Mouse (Mus musculus): Measurements from ENCODE around the gene Cct4.

Gene Cct4

GRCm38 (mm10) chr11:23047663-23048582 lies 57.6 kb downstream of the Cct4 start:
- CTCF ChIA-PET: interaction anchor here in 3 of 4 experiments (0.5 to 1.6 kb wide), 5 partner anchors 28 to 386 kb away, joined by 3 to 8 read pairs (median 3); no protein-coding TSS in a partner anchor

GRCm38 (mm10) chr11:23049642-23050041 lies 59.3 kb downstream of the Cct4 start:
- CTCF ChIA-PET: interaction anchor here in 1 of 4 experiments (0.6 kb wide), 1 partner anchor 45 kb away, joined by 16 read pairs; no protein-coding TSS in a partner anchor
- POLR2A ChIA-PET: interaction anchor here in 2 of 4 experiments (1.2 to 3.1 kb wide), 12 partner anchors 9 to 59 kb away, joined by 3 to 14 read pairs (median 8); partner anchors contain the start of genes Cct4 (in 1 of the 2) and Fam161a (in 1 of the 2)

More at GRCm38 (mm10) chr11:23047663-23048582, 57.6 kb downstream of the Cct4 start:
- POLR2A ChIA-PET: interaction anchor here (0.5 to 3.1 kb wide), 47 partner anchors 8 to 618 kb away, joined by 3 to 14 read pairs (median 5); partner anchors contain the start of genes Fam161a (in 2 of the 4), Cct4 (in 1 of the 4), Pex13 (in 1 of the 4) and Pus10 (in 1 of the 4)

- POLR2A ChIA-PET: interaction anchor here in 3 of 4 experiments (0.5 to 2.7 kb wide), 6 partner anchors 12 to 242 kb away, joined by 3 to 10 read pairs (median 3); no protein-coding TSS in a partner anchor
- CTCF ChIA-PET: no interaction called here
Observed at GRCm38 (mm10) chr11:23052353-23052752, 62.0 kb downstream of the Cct4 start.
